Mouse (Mus musculus) bone marrow macrophage, adult 2 months (primary cell): ENCODE data around the gene Vcam1.

Experiments
- CTCF ChIP-seq: IDR thresholded peaks from 2 replicates; pipeline ENCODE4 v1.5.1; 2012; ENCODE audit warnings: low read depth, mild to moderate bottlenecking, low read length, moderate library complexity
- POLR2A ChIP-seq: IDR thresholded peaks from 2 replicates; pipeline ENCODE4 v1.6.1; 2012; ENCODE audit warnings: mild to moderate bottlenecking, low read depth, low read length, borderline replicate concordance

GRCm38 (mm10) chr3:116163517-116163916, 34.0 kb upstream of the Vcam1 start:
- no peak for TF ChIP-seq CTCF
- no peak for TF ChIP-seq POLR2A
